Mouse (Mus musculus) monocyte, adult 5-6 weeks (primary cell): ENCODE measurements around the gene Ing1. TPM values are rescaled to one million over a fixed set of nuclear protein-coding genes. Genes with fewer than 3 reads are reported as not detected.

Source experiments
- ATAC-seq: fragments of 153-309, 156-312 bp; replicated peaks from 2 replicates; pipeline ENCODE4 v1.8.0; 2017; ENCODE audit warnings: mild to moderate bottlenecking; ENCODE audit not compliant: low TSS enrichment, insufficient number of reproducible peaks, severe bottlenecking, poor library complexity, low FRiP score
- total RNA-seq: library from RNA; stranded (forward); fragments of 200-1000, 200-491, 200-594 nt; gene quantifications from 3 replicates; pipeline ENCODE4 v1.2.3, GENCODE M21; 2017

The Ing1 gene
- total RNA-seq, 1 experiment from 2014 or later, result 75.0 TPM

DNA sequence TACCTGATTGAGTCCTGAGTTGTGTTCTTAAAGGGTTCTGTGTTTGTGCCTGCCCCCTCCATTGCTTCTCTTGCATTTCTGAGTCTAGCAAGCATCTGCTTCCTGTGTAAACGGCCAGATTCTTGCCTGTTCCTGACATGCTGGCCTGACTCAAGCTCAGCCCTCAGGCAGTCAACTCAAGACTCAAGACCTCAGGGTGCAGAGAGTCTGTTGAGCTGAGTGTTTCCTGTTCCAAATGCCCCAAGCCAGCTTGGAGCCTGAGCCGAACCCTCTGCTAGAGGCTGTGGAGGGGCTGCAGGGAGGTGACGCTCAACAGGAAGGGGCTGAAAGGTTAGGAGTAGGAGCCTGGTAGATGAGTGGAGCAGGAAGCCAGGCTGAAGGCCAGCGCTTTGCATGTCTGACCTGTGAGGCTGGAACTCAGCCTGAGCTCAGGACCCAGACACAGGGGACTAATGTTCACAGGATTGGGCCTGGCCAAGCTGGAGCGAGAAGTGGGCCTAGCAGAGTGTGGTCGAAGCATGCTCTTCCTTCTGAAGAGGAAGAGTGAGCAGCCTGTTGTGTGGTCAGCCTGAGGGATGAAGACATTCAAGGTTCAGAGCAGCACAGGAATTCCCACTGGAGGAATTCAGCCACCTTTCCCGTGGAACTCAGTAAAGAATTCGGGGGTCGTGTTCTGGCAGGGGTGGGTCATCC is 19.7 kb downstream of the Ing1 start:
- ATAC-seq, result 0 out of 2 replicates have a peak, but pooled peaks have one; percentile 35

DNA sequence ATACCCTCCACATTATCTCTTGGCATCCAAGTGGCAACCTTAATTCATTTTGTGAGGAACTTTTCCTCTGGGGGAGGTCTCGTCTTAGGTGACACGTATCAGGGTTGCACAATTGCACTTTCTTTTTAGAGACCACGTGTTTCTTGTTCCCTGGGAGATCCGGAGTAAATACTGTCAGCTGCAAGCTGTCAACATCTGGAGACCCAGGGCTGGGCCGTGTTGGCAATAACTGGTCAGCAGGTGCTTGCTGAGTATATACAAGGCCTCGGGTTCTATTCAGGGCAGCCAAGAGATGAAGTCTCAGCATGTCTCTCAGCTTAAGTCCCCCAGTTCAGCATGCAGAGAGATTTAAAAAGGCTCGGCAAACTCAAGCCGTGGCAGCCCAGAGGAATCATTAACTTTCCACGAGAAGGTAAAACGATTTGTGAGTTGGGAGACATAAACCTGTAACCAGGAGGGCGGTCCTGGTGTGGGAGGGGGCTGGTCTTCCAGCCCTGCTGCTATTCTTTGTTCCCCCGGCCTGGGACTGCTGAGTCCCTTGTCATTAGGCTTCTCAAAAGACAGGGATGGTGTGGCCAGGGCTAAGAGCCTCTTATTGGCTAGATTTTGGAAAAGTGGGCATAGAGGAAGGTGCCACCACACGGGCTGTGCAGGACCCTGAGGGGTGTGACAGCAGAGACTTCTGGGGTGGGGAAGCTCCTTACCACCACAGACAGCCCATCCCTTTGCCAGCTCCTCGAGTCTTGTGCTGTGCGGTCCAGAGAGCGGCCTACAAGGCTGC is 20.4 kb downstream of the Ing1 start:
- ATAC-seq, result no peak

DNA sequence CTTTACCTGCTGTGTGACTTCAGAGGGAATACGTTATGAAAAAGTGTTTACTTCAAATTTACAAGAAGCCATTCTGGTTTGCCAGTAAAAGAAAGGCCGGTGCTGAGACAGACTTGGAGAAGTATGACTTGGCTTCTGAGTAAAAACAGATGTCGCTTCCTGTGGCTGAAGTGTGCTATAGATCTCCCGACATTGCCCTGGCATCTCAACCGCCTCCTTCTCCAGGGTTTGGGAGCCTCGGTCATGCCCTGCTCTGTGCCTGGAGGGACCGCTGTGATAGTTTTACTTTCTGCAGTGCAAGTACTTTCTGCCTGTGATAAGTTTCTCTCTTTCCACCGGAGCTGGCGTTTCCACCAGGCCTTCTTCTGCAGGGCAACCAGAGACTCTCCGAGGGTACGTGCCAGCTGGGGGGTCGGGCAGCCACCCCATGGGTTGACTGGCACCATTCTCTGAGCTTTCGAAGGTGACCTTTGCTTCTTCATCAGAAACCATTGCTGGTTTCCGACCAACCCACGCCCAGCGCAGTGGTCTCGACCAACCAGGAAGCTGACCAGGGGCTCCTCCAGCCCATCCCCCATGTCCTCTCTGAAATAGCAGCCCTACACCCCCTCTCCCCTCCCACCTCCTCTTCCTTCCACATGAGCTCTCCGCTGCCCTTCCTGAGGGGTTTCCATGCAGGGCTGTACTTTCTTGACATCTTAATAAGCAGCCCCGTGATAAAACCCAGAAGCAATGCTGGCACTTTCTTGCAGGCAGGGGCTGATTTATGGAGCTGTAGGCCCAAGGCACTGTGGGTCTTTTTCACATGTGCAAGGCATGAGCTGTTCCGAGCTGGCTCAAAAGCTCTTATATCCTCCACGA is 30.4 kb downstream of the Ing1 start:
- no peak for ATAC-seq

DNA sequence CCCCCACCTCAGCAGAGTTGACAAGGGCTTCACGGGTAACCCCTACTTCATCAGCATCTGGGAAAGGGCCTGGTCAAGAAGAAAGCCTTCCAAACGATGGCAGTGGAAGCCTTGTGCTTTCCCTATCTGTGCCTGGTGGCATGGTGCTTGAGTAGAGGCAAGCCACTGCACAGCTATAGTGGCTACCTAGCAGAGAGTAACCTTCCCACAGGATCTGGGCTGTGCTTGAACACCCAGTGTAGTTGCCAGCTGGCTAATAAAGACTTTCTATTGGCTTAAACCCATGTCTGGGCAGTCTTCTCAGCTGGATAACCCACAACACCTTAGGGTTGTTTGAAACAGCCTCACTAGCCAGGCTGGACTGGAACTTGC is 31.0 kb downstream of the Ing1 start:
- ATAC-seq, result no peak

DNA sequence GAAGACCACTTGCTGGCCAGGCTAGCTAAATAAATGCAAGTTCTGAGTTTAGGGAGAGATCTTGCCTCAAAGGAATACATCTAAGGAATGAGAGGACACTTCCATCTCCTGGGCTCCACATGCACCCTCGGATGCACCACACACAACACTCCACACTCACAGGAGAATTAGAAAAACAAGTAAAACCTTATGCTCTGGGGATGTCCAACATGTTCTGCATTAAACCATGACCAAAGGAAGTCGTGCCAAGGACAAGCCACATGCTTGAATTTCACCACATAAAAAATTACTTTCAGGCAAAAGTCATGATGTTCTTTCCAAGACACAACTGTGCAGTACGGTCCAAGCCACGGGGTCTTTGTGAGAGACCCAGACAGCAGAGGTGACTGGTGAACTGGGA is 36.5 kb downstream of the Ing1 start:
- ATAC-seq, result no peak

DNA sequence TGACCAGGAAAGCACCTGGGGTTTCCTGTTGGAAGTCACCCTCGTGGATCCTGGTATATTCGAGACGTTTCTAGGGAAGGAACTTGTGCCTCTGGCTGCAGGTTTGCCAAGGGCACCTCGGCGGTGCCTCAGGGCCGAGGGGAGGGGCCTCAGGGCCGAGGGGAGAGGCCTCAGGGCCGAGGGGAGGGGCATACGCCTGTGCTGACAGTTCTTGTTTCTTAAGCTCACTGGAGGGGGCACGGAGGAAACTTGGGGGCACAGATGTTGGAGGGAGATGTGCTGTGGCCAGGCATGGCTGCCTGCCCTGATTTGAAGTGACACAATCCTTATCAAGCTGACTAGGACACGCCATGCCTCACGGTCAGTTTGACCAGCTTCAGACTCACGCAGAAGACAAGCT is 36.9 kb downstream of the Ing1 start:
- no peak for ATAC-seq

DNA sequence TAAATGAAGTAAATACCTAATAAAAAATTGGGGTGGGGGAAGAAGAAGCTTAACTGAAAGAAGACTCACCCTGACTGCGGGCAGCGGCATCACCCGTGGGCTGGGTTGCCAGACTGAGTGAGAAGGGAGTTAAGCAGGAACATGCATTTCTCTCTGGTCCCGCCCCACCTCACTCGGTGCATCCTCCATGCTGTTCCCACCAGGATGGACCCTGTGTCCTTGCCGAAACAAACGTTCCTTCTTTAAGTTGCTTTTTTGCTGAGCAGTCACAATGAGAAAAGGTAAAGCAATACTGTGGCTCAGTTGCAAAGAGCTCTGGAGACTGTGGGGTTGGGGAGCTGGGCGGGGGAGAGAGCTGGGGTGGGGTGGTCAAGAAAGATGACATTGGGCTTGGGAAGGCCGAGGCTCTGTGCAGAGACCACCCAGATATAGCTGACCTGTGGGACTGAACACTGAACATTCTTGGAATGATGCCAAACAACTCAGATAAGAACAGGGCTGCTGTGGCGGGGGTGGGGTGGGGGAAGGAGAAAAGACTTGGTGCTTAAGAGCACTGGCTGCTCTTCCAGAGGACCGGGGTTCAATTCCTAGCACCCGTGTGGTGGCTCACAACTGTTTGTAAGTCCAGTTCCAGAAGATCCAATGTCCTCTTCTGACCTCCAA is 38.0 kb downstream of the Ing1 start:
- no peak for ATAC-seq

DNA sequence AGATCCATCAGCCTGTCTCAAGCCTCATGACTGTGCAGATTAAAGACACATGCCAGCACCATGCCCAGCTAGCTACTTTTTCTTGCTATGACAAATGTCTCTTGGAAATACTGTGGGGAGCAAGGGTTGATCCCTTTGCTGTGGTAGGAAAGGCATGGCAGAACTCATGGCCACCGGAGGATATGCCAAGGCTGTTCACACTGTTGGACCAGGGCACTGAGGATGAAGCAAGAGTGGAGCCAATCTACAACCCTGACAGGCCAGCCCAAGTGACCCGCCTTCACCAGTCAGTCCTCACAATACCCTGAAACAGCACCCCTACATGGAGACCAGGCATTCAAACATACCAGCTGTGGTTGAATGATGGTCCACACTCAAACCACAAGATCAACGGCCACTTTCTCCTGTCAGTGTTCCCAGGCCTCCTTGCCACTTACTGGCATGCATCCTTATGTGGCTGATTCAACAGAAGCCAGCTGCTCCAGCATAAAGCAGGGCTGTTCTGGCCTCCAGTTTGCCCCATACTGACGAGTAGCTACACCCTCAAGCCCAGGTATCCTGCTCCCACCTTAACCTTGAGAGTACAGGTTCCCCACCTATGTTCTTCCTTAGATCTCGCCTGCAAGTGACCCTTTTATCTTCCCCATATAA is 45.1 kb downstream of the Ing1 start:
- no peak for ATAC-seq

DNA sequence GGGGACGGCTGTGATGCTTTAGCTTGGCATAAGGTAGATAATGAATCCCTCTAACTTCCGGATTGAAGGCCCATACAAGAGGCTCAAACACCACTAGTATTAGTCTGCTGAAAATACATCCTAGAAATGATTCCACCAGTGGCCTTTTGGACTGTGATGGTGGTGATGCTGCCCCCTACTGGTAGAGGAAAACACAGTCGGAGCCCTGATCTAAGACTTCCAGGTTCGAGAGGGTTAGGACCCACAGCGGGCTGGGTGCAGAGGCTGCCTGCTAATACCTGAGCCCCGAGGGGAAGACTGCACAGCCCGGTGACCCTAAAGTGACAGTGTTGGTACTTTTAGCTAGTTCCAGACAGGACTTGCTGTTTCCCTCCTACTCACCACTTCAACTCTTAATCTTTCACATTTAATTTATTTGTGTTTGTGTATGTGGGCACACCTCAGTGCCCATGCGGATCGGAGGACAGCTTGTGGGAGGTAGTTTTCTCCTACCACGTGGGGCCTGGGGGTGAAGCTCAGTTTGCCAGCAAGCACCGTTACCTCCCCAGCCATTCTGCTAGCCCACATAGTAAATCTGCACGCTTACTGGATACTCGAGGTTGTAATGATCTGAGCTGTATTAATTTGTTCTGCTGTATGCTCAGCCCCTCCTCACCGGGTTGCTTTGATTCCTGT is 46.8 kb downstream of the Ing1 start:
- ATAC-seq, result peak; percentile 85

DNA sequence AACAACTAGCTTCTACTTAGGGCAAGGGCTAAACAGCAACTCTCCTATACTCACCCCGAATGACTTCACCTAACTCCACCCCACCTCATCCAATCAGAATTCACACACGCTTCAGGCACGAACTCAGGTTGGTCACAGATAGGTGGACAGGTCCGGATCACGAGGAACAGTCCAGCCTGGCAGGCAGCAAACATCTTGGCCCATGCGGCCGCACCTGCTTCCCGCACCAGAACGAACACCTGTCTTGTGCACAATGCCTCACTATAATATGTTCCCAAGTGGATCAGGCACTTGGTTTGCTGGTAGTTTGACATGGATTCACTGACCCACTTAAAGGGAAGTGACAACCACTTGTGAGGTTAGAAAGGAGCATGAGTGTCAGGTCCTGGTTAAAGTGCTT is 53.5 kb downstream of the Ing1 start:
- no peak for ATAC-seq

Other genes starting within 250 kb of the Ing1 start
- 1.7 to 5.2 TPM (median 3.4 TPM) in 3 replicates for gene Col4a2, start 242.8 kb upstream of the Ing1 start, total RNA-seq
- 1.5 to 5.7 TPM (median 2.8 TPM) in 3 replicates for gene Col4a1, start 242.7 kb upstream of the Ing1 start, total RNA-seq
- 11.7 to 33.0 TPM (median 18.9 TPM) in 3 replicates for gene Rab20, start 76.9 kb upstream of the Ing1 start, total RNA-seq
- 27.9 to 51.1 TPM (median 46.4 TPM) in 3 replicates for gene Naxd, start 58.1 kb upstream of the Ing1 start, total RNA-seq
- 18.3 to 33.8 TPM (median 30.6 TPM) in 3 replicates for gene Cars2, start 4.8 kb upstream of the Ing1 start, total RNA-seq
- 48.7 to 67.5 TPM (median 49.7 TPM) in 3 replicates for gene Ankrd10, start 80.2 kb downstream of the Ing1 start, total RNA-seq
- not detected in 3 replicates for gene 1700016D06Rik, start 145.5 kb downstream of the Ing1 start, total RNA-seq
- gene Arhgef7, start 172.2 kb downstream of the Ing1 start, total RNA-seq, result 24.6 to 43.1 TPM (median 27.3 TPM) in 3 replicates